Mouse (Mus musculus): ENCODE measurements around the gene Esr2. TPM values are rescaled to one million over a fixed set of nuclear protein-coding genes. Genes with fewer than 3 reads are reported as not detected.

Gene Esr2
- polyA plus RNA-seq, 1 experiment from 2014 or later, result 0.26 TPM

GRCm38 (mm10) chr12:76085066-76085465 is 92.0 kb downstream of the Esr2 start:
- DNase-seq (ENCODE audit: low spot score), result no peak
- Histone ChIP-seq H3K9ac (ENCODE audit: low read depth, low read length) (no peak overlapping the region), H3K4me2 (replicated peaks; ENCODE audit: low read depth, low read length) (no peak overlapping the region), H3K27me3 (ENCODE audit: control insufficient read depth, insufficient read depth, low read length) (no peaks in the 10 kb centered on the region), H3K4me1 (replicated peaks; ENCODE audit: control insufficient read depth, insufficient read depth, low read length) (no peaks in the 10 kb centered on the region; the same call in 1 of the 2 replicates), H3K4me3 (ENCODE audit: low read depth, low read length) (no peak overlapping the region), H3K36me3 (ENCODE audit: control insufficient read depth, insufficient read depth, low read length) (no peaks in the 10 kb centered on the region; the same call in 1 of the 2 replicates), H3K9me3 (ENCODE audit: control insufficient read depth, low read length) (no peaks in the 10 kb centered on the region), H3K27ac (ENCODE audit: low read depth, low read length) (no peak overlapping the region)
- no peak for ATAC-seq (ENCODE audit: low FRiP score)
- WGBS, result 81% methylated on average over 9 of the region's 9 CpGs

GRCm38 (mm10) chr12:76081557-76082211 is 95.4 kb downstream of the Esr2 start:
- WGBS, result 7% methylated on average over 22 of the region's 22 CpGs

GRCm38 (mm10) chr12:76080876-76081556 is 96.0 kb downstream of the Esr2 start:
- Histone ChIP-seq H3K9me3 (ENCODE audit: control insufficient read depth, low read length) (no peaks in the 10 kb centered on the region), H3K27ac (ENCODE audit: low read depth, low read length) (peak overlapping the region; percentile 4; the same call in 1 of the 2 replicates), H3K36me3 (ENCODE audit: control insufficient read depth, insufficient read depth, low read length) (no peaks in the 10 kb centered on the region), H3K4me1 (replicated peaks; ENCODE audit: control insufficient read depth, insufficient read depth, low read length) (no peaks in the 10 kb centered on the region; the same call in 1 of the 2 replicates), H3K9ac (ENCODE audit: low read depth, low read length) (peak overlapping the region; percentile 3; the same call in 1 of the 2 replicates), H3K27me3 (ENCODE audit: control insufficient read depth, insufficient read depth, low read length) (no peaks in the 10 kb centered on the region), H3K4me2 (replicated peaks; ENCODE audit: low read depth, low read length) (peak overlapping the region; percentile 33), H3K4me3 (ENCODE audit: low read depth, low read length) (peak overlapping the region; percentile 28)
- DNase-seq (ENCODE audit: low spot score) (peak; percentile 15), ATAC-seq (ENCODE audit: low FRiP score) (no peak)
- WGBS, result 47% methylated on average over 14 of the region's 14 CpGs

More at GRCm38 (mm10) chr12:76081557-76082211, 95.4 kb downstream of the Esr2 start:
- H3K27me3 ChIP-seq (ENCODE audit: control insufficient read depth, insufficient read depth, low read length), result no peaks in the 10 kb centered on the region
- no peaks in the 10 kb centered on the region for H3K9me3 ChIP-seq (ENCODE audit: control insufficient read depth, low read length)
- no peaks in the 10 kb centered on the region for H3K36me3 ChIP-seq (ENCODE audit: control insufficient read depth, insufficient read depth, low read length)
- H3K4me3 ChIP-seq (ENCODE audit: low read depth, low read length), result peak overlapping the region; percentile 28
- no peaks in the 10 kb centered on the region; the same call in 1 of the 2 replicates for H3K4me1 ChIP-seq (replicated peaks; ENCODE audit: control insufficient read depth, insufficient read depth, low read length)
- peak; percentile 67 for DNase-seq (ENCODE audit: low spot score)
- peak overlapping the region; percentile 33 for H3K4me2 ChIP-seq (replicated peaks; ENCODE audit: low read depth, low read length)
- H3K27ac ChIP-seq (ENCODE audit: low read depth, low read length), result peak overlapping the region; percentile 4; the same call in 1 of the 2 replicates
- H3K9ac ChIP-seq (ENCODE audit: low read depth, low read length), result peak overlapping the region; percentile 3; the same call in 1 of the 2 replicates
- ATAC-seq (ENCODE audit: low FRiP score), result peak; percentile 88

- ATAC-seq (ENCODE audit: low FRiP score) (no peak), DNase-seq (ENCODE audit: low spot score) (peak; percentile 26)
- Histone ChIP-seq H3K4me2 (replicated peaks; ENCODE audit: low read depth, low read length) (no peak overlapping the region), H3K4me3 (ENCODE audit: low read depth, low read length) (no peak overlapping the region), H3K9ac (ENCODE audit: low read depth, low read length) (no peak overlapping the region), H3K27me3 (ENCODE audit: control insufficient read depth, insufficient read depth, low read length) (no peaks in the 10 kb centered on the region), H3K9me3 (ENCODE audit: control insufficient read depth, low read length) (no peaks in the 10 kb centered on the region), H3K27ac (ENCODE audit: low read depth, low read length) (no peak overlapping the region), H3K36me3 (ENCODE audit: control insufficient read depth, insufficient read depth, low read length) (no peaks in the 10 kb centered on the region), H3K4me1 (replicated peaks; ENCODE audit: control insufficient read depth, insufficient read depth, low read length) (peaks cover 4% of the 10 kb centered on the region; the same call in 1 of the 2 replicates)
- WGBS, result 23% methylated on average over 7 of the region's 7 CpGs
Observed at GRCm38 (mm10) chr12:76073981-76074380, 103.1 kb downstream of the Esr2 start.

- Histone ChIP-seq H3K4me3 (ENCODE audit: low read depth, low read length) (peak overlapping the region; percentile 18; the same call in 1 of the 2 replicates), H3K4me1 (replicated peaks; ENCODE audit: control insufficient read depth, insufficient read depth, low read length) (peaks cover 4% of the 10 kb centered on the region; the same call in 1 of the 2 replicates), H3K4me2 (replicated peaks; ENCODE audit: low read depth, low read length) (peak overlapping the region; percentile 19; the same call in 1 of the 2 replicates), H3K27ac (ENCODE audit: low read depth, low read length) (0 out of 2 replicates have a peak overlapping the region, but pooled peaks have one; percentile 54), H3K9ac (ENCODE audit: low read depth, low read length) (no peak overlapping the region), H3K27me3 (ENCODE audit: control insufficient read depth, insufficient read depth, low read length) (no peaks in the 10 kb centered on the region), H3K9me3 (ENCODE audit: control insufficient read depth, low read length) (no peaks in the 10 kb centered on the region), H3K36me3 (ENCODE audit: control insufficient read depth, insufficient read depth, low read length) (no peaks in the 10 kb centered on the region)
- DNase-seq (ENCODE audit: low spot score) (peak; percentile 53), ATAC-seq (ENCODE audit: low FRiP score) (no peak)
- WGBS, result 4% methylated on average over 13 of the region's 13 CpGs
Observed at GRCm38 (mm10) chr12:76073066-76073826, 103.8 kb downstream of the Esr2 start.

GRCm38 (mm10) chr12:76071935-76072849 is 104.9 kb downstream of the Esr2 start:
- ATAC-seq (ENCODE audit: low FRiP score) (no peak), DNase-seq (ENCODE audit: low spot score) (peak; percentile 69)
- H3K27me3 ChIP-seq (ENCODE audit: control insufficient read depth, insufficient read depth, low read length), result no peaks in the 10 kb centered on the region
- no peaks in the 10 kb centered on the region for H3K9me3 ChIP-seq (ENCODE audit: control insufficient read depth, low read length)
- peaks cover 4% of the 10 kb centered on the region; the same call in 1 of the 2 replicates for H3K4me1 ChIP-seq (replicated peaks; ENCODE audit: control insufficient read depth, insufficient read depth, low read length)
- H3K9ac ChIP-seq (ENCODE audit: low read depth, low read length), result peak overlapping the region; percentile 46; the same call in 1 of the 2 replicates
- H3K27ac ChIP-seq (ENCODE audit: low read depth, low read length), result peak overlapping the region; percentile 69
- H3K36me3 ChIP-seq (ENCODE audit: control insufficient read depth, insufficient read depth, low read length), result no peaks in the 10 kb centered on the region
- peak overlapping the region; percentile 22 for H3K4me3 ChIP-seq (ENCODE audit: low read depth, low read length)
- peak overlapping the region; percentile 34 for H3K4me2 ChIP-seq (replicated peaks; ENCODE audit: low read depth, low read length)
- 5% methylated on average over 19 of the region's 19 CpGs for WGBS

All from hindbrain, embryonic 11.5 days (tissue).